Comparison of ENCODE assay signal across 8 mouse cellular contexts in genomic region chr6:25690629-25691028, GRCm38 (mm10). TPM values are rescaled to one million over a fixed set of nuclear protein-coding genes. Genes with fewer than 3 reads are reported as not detected.
DNase-seq lines count a peak whose midpoint lies in the region; ATAC-seq and TF ChIP-seq lines count a peak whose summit lies in the region.

Gene Gpr37, minus strand, starts transcription at chr6:25690729.

- 33% methylated on average over 7 of the region's 7 CpGs for WGBS in cerebellum, adult 2 months
- 26% methylated on average over 7 of the region's 7 CpGs for WGBS in lung, embryonic 15.5 days
- 36% methylated on average over 7 of the region's 7 CpGs for WGBS in neural tube, embryonic 15.5 days

- no peak for DNase-seq in cerebellum, adult 2 months
- no peak for DNase-seq in cerebellum, postnatal 36 days
- DNase-seq in lung, postnatal 36 days: no peak
- no peak for DNase-seq in left cerebral cortex, postnatal 36 days (ENCODE audit: low spot score in 2 of 2)
- no peak for DNase-seq in c-Kit-positive CD71-positive TER-119-positive erythroid progenitor cells, embryonic 14.5 days (ENCODE audit: low spot score)
- DNase-seq in spleen, postnatal 14 days (ENCODE audit: low spot score in 2 of 2): no peak

- ATAC-seq in lung, embryonic 15.5 days (ENCODE audit: borderline replicate concordance, extremely low read depth, low FRiP score, low TSS enrichment): no peak
- ATAC-seq in neural tube, embryonic 15.5 days (ENCODE audit: low FRiP score): no peak

- no peak within 1 kb of the TSS; the same call in 1 of the 2 replicates for H3K27ac ChIP-seq in cerebellum, adult 2 months (ENCODE audit: insufficient read depth, low read length)
- no peak within 1 kb of the TSS for H3K27ac ChIP-seq in lung, embryonic 15.5 days
- H3K27ac ChIP-seq in neural tube, embryonic 15.5 days (replicated peaks): peak within 1 kb of the TSS; percentile 77

- no peak for TF ChIP-seq CTCF in cerebellum, adult 2 months (IDR thresholded peaks at IDR 0.05; ENCODE audit: borderline replicate concordance, insufficient read depth, low read depth, low read length)

- peak within 1 kb of the TSS; percentile 85 for H3K4me3 ChIP-seq in cerebellum, adult 2 months (replicated peaks; ENCODE audit: insufficient read depth, low read depth, low read length)
- peak within 1 kb of the TSS; percentile 57 for H3K4me3 ChIP-seq in lung, embryonic 15.5 days
- H3K4me3 ChIP-seq in neural tube, embryonic 15.5 days (replicated peaks): peak within 1 kb of the TSS; percentile 60

- no peaks in the 10 kb centered on the region for H3K9me3 ChIP-seq in lung, embryonic 15.5 days
- no peaks in the 10 kb centered on the region for H3K9me3 ChIP-seq in neural tube, embryonic 15.5 days (replicated peaks)

- peak within 1 kb of the TSS; percentile 98 for H3K4me2 ChIP-seq in lung, embryonic 15.5 days
- peak within 1 kb of the TSS; percentile 97 for H3K4me2 ChIP-seq in neural tube, embryonic 15.5 days

- no peaks in the 10 kb centered on the region; the same call in 1 of the 2 replicates for H3K27me3 ChIP-seq in cerebellum, adult 2 months (ENCODE audit: control insufficient read depth, insufficient read depth, low read length)
- H3K27me3 ChIP-seq in lung, embryonic 15.5 days: peaks cover 15% of the 10 kb centered on the region
- H3K27me3 ChIP-seq in neural tube, embryonic 15.5 days (replicated peaks): peaks cover 11% of the 10 kb centered on the region

- no peak for TF ChIP-seq POLR2A in cerebellum, adult 2 months (IDR thresholded peaks at IDR 0.05; ENCODE audit: borderline replicate concordance, insufficient read depth, low read length)

- no peaks in the 10 kb centered on the region for H3K4me1 ChIP-seq in cerebellum, adult 2 months (ENCODE audit: control insufficient read depth, insufficient read depth, low read length)
- peaks cover 21% of the 10 kb centered on the region for H3K4me1 ChIP-seq in lung, embryonic 15.5 days
- H3K4me1 ChIP-seq in neural tube, embryonic 15.5 days: peaks cover 24% of the 10 kb centered on the region

- intact Hi-C loops in left cerebral cortex, postnatal 36 days (cut with DNase I): no loop called here

- H3K9ac ChIP-seq in lung, embryonic 15.5 days: peak within 1 kb of the TSS; percentile 44
- peak within 1 kb of the TSS; percentile 56 for H3K9ac ChIP-seq in neural tube, embryonic 15.5 days (replicated peaks)

- no peaks in the 10 kb centered on the region for H3K36me3 ChIP-seq in lung, embryonic 15.5 days
- no peaks in the 10 kb centered on the region for H3K36me3 ChIP-seq in neural tube, embryonic 15.5 days

RNA-seq across cellular contexts. Expression of gene Gpr37, which starts in this region (rescaled TPM):
- 55.9 and 70.5 TPM in 2 replicates for polyA plus RNA-seq in cerebellum, adult 2 months (2012; rRNA removed)
- 0.49 and 0.61 TPM in 2 replicates for polyA plus RNA-seq in lung, embryonic 15.5 days (2015; fragmentation: Nextera tagmentation; extraction: Ambion mirVana)
- 10 to 100 TPM; 17.7 to 24.3 TPM for total RNA-seq in left cerebral cortex, postnatal 36 days (2021)
- 5.8 and 7.2 TPM in 2 replicates for polyA plus RNA-seq in neural tube, embryonic 15.5 days (2015; fragmentation: Nextera tagmentation; extraction: Ambion mirVana)
